Mouse (Mus musculus) MEL (cell line): ENCODE results near the gene Ivd. TPM values are rescaled to one million over a fixed set of nuclear protein-coding genes. Genes with fewer than 3 reads are reported as not detected.

Source experiments
- DNase-seq: peaks from one replicate; pipeline ENCODE4 v3.0.0; 2011; ENCODE audit warnings: low read depth, low spot score
- H3K27ac ChIP-seq: 2 replicates; pipeline ENCODE4 v1.5.1; 2012; ENCODE audit warnings: low read depth, mild to moderate bottlenecking, control low read depth, low read length, moderate library complexity; ENCODE audit not compliant: control insufficient read depth
- H3K27me3 ChIP-seq, 2 experiments: fragments of 150-350 bp in 1 of 2; sonication (generic) in 1 of 2; 2 replicates each; pipeline ENCODE4 v1.6.1; 2012; ENCODE audit warnings: low read length in 2 of 2, mild to moderate bottlenecking in 2 of 2, improper control_type of control experiment in 1 of 2, moderate library complexity in 1 of 2; ENCODE audit not compliant: insufficient read depth in 2 of 2, control insufficient read depth in 1 of 2
- H3K36me3 ChIP-seq, 2 experiments: 2 replicates each; pipeline ENCODE4 v1.6.1; 2012 to 2014; ENCODE audit warnings: low read length in 2 of 2, improper control_type of control experiment in 1 of 2, inconsistent platforms in 1 of 2, mild to moderate bottlenecking in 1 of 2; ENCODE audit not compliant: insufficient read depth in 2 of 2, control insufficient read depth in 1 of 2
- H3K4me1 ChIP-seq, 2 experiments: fragments of 150-350 bp in 1 of 2; sonication (generic) in 1 of 2; 2 replicates each; pipeline ENCODE4 v1.6.1; 2012; ENCODE audit warnings: low read length in 2 of 2, improper control_type of control experiment in 1 of 2, mild to moderate bottlenecking in 1 of 2; ENCODE audit not compliant: insufficient read depth in 2 of 2, control insufficient read depth in 1 of 2
- H3K4me3 ChIP-seq, 2 experiments: fragments of 150-350 bp in 1 of 2; sonication (generic) in 1 of 2; 2 replicates each; pipeline ENCODE4 v1.5.1; 2012; ENCODE audit warnings: low read depth in 2 of 2, low read length in 2 of 2, mild to moderate bottlenecking in 2 of 2, moderate library complexity in 2 of 2, control low read depth in 1 of 2, improper control_type of control experiment in 1 of 2; ENCODE audit not compliant: control insufficient read depth in 1 of 2, insufficient read depth in 1 of 2
- H3K79me2 ChIP-seq: 2 replicates; pipeline ENCODE4 v1.6.1; 2012; ENCODE audit warnings: mild to moderate bottlenecking, low read length, moderate library complexity; ENCODE audit not compliant: control insufficient read depth, poor library complexity, insufficient read depth
- H3K9ac ChIP-seq: 2 replicates; pipeline ENCODE4 v1.6.1; 2012; ENCODE audit warnings: low read depth, mild to moderate bottlenecking, control low read depth, low read length, moderate library complexity; ENCODE audit not compliant: control insufficient read depth, poor library complexity, severe bottlenecking
- H3K9me3 ChIP-seq: fragments of 150-350 bp; sonication (generic); replicated peaks from 2 replicates; pipeline ENCODE4 v1.6.1; 2012; ENCODE audit warnings: mild to moderate bottlenecking, low read length, improper control_type of control experiment, moderate library complexity; ENCODE audit not compliant: insufficient read depth
- CHD1 ChIP-seq: IDR thresholded peaks from 2 replicates; pipeline ENCODE4 v1.6.1; 2012; ENCODE audit warnings: low read depth, mild to moderate bottlenecking, inconsistent platforms, low read length, improper control_type of control experiment
- E2F4 ChIP-seq: IDR thresholded peaks from 2 replicates; pipeline ENCODE4 v1.6.1; 2011; ENCODE audit warnings: low read depth, low read length, improper control_type of control experiment, borderline replicate concordance
- ELF1 ChIP-seq: IDR thresholded peaks from 2 replicates; pipeline ENCODE4 v1.6.1; 2014; ENCODE audit warnings: low read depth, mild to moderate bottlenecking, inconsistent platforms, low read length, improper control_type of control experiment, moderate library complexity
- EP300 ChIP-seq, 2 experiments: IDR thresholded peaks; 2 replicates each; pipeline ENCODE4 v1.6.1; 2011; ENCODE audit warnings: improper control_type of control experiment in 2 of 2, low read length in 2 of 2, low read depth in 1 of 2, mild to moderate bottlenecking in 1 of 2
- ETS1 ChIP-seq: IDR thresholded peaks from 2 replicates; pipeline ENCODE4 v1.6.1; 2012; ENCODE audit warnings: low read depth, mild to moderate bottlenecking, inconsistent platforms, low read length, improper control_type of control experiment, moderate library complexity
- MAFK ChIP-seq: IDR thresholded peaks from 2 replicates; pipeline ENCODE4 v1.6.1; 2011; ENCODE audit warnings: low read depth, mild to moderate bottlenecking, low read length, improper control_type of control experiment, borderline replicate concordance
- MAZ ChIP-seq: IDR thresholded peaks from 2 replicates; pipeline ENCODE4 v1.6.1; 2012; ENCODE audit warnings: low read depth, mild to moderate bottlenecking, inconsistent platforms, low read length, improper control_type of control experiment
- MXI1 ChIP-seq: IDR thresholded peaks from 2 replicates; pipeline ENCODE4 v1.6.1; 2011; ENCODE audit warnings: mild to moderate bottlenecking, low read depth, low read length, improper control_type of control experiment
- MYC ChIP-seq: IDR thresholded peaks from 2 replicates; pipeline ENCODE4 v1.6.1; 2011; ENCODE audit warnings: low read depth, mild to moderate bottlenecking, low read length, improper control_type of control experiment, moderate library complexity
- POLR2A ChIP-seq, 2 experiments: IDR thresholded peaks; 2 replicates each; pipeline ENCODE4 v1.6.1; 2011 to 2012; ENCODE audit warnings: low read length in 2 of 2, mild to moderate bottlenecking in 2 of 2, control low read depth in 1 of 2, improper control_type of control experiment in 1 of 2, low read depth in 1 of 2, moderate library complexity in 1 of 2; ENCODE audit not compliant: control insufficient read depth in 1 of 2, insufficient read depth in 1 of 2, poor library complexity in 1 of 2
- RCOR1 ChIP-seq: IDR thresholded peaks from 2 replicates; pipeline ENCODE4 v1.6.1; 2012; ENCODE audit warnings: low read depth, mild to moderate bottlenecking, inconsistent platforms, low read length, improper control_type of control experiment
- SMC3 ChIP-seq: IDR thresholded peaks from 2 replicates; pipeline ENCODE4 v1.6.1; 2011; ENCODE audit warnings: low read depth, low read length, improper control_type of control experiment
- TAL1 ChIP-seq: IDR thresholded peaks from 2 replicates; pipeline ENCODE4 v1.6.1; 2012; ENCODE audit warnings: mild to moderate bottlenecking, inconsistent platforms, low read length, moderate library complexity, mixed read lengths
- TCF12 ChIP-seq: IDR thresholded peaks from 2 replicates; pipeline ENCODE4 v1.6.1; 2014; ENCODE audit warnings: low read depth, mild to moderate bottlenecking, inconsistent platforms, low read length, improper control_type of control experiment, moderate library complexity
- UBTF ChIP-seq: IDR thresholded peaks from 2 replicates; pipeline ENCODE4 v1.6.1; 2012; ENCODE audit warnings: low read depth, mild to moderate bottlenecking, inconsistent platforms, low read length, improper control_type of control experiment, moderate library complexity, borderline replicate concordance; ENCODE audit not compliant: insufficient read depth
- ZKSCAN1 ChIP-seq: IDR thresholded peaks from 2 replicates; pipeline ENCODE4 v1.6.1; 2012; ENCODE audit warnings: low read depth, mild to moderate bottlenecking, inconsistent platforms, low read length, improper control_type of control experiment, moderate library complexity
- ZMIZ1 ChIP-seq: IDR thresholded peaks from 2 replicates; pipeline ENCODE4 v1.6.1; 2012; ENCODE audit warnings: low read depth, mild to moderate bottlenecking, inconsistent platforms, low read length, improper control_type of control experiment, moderate library complexity
- ZNF384 ChIP-seq: IDR thresholded peaks from 2 replicates; pipeline ENCODE4 v1.6.1; 2012; ENCODE audit warnings: low read depth, mild to moderate bottlenecking, inconsistent platforms, low read length, improper control_type of control experiment
- polyA plus RNA-seq, 2 experiments: library from polyadenylated mRNA; stranded (reverse) in 1 of 2; unstranded in 1 of 2; fragments of >175 nt in 1 of 2; fragments of >200 nt in 1 of 2; gene quantifications; 2 replicates each; pipeline versions ENCODE4 v1.2.1 to v1.2.4; 2012; ENCODE audit warnings: low replicate concordance in 2 of 2, low read depth in 1 of 2; ENCODE audit not compliant: insufficient read length in 2 of 2, insufficient read depth in 1 of 2, missing spikeins in 1 of 2
- total RNA-seq: library from RNA; depleted of rRNA; stranded (reverse); fragments of 300-350 nt; gene quantifications from 2 replicates; pipeline ENCODE4 v1.2.3, GENCODE M21; 2012

Gene Ivd
- total and polyA plus RNA-seq, 3 experiments, result 17.1 to 33.4 TPM; not detected in 1

DNA sequence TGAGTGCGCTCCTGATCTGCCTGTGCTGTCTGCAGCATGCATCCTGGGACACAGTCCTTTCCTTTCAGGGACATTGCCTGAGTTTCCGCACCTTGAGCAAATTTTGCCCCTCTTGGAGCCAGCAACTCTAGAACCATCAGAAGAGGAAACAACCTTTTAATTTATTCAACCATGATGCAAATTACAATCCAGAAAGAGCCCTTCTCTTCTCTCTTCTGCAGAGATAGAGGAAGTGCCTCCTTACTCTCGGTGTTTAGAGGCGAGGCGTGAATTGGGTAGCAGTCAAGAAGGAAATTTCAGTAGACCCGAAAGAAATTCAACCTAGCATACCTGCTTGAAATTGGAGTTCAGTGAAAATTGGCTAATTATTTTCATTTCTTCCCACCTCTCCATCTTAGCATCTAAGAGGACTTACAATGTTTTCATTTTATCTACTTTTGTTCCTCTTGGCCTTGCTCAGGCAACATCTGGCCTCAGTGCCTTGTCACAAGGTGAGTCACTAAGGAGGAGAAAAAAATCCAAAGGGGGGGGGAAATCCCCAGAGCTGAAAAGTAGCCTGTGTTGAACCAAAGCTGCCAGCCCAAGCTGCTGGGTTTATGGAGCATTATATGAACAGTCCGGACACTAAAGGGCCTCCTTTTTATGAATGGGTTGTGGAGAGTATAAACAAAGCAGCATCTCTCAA, 43.8 kb downstream of the Ivd start:
- Histone ChIP-seq H3K9ac (no peak overlapping the region), H3K4me3 (no peak overlapping the region), H3K27ac (no peak overlapping the region), H3K27me3 (no peaks in the 10 kb centered on the region), H3K79me2 (peaks cover 57% of the 10 kb centered on the region), H3K36me3 (peaks cover 0 to 24% of the 10 kb centered on the region in 2 experiments; a peak in 2 of 4 replicates), H3K9me3 (no peaks in the 10 kb centered on the region), H3K4me1 (peaks cover 3 to 35% of the 10 kb centered on the region in 2 experiments)
- no peak for TF ChIP-seq UBTF
- 0 out of 2 replicates have a peak, but pooled peaks have one; percentile 8 for TF ChIP-seq ZNF384
- peak; percentile 75 for DNase-seq

DNA sequence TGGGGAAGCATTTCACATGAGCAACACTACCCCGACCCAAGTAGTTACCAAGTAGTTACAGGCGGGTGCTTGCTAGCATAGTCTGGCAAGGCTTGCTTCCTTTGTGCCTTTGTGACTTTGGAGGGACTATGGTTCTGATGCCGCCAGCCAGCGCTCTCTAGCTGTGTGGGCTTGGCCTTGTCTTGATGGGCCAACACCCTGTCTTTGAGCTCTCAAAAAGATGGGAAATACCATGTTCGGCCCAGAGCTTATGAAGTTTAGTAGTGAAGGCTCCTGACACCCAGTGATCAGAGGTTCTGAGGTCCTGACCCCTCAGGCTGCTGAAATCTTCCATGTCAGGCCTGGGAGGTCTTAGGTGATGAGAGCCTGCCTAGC, 44.4 kb downstream of the Ivd start:
- Histone ChIP-seq H3K4me1 (peaks cover 3 to 35% of the 10 kb centered on the region in 2 experiments), H3K27me3 (no peaks in the 10 kb centered on the region), H3K9me3 (no peaks in the 10 kb centered on the region), H3K4me3 (no peak overlapping the region), H3K36me3 (peaks cover 0 to 24% of the 10 kb centered on the region in 2 experiments; a peak in 2 of 4 replicates), H3K9ac (no peak overlapping the region), H3K79me2 (peaks cover 59% of the 10 kb centered on the region), H3K27ac (no peak overlapping the region)
- TF ChIP-seq MAFK (no peak), E2F4 (no peak), MYC (no peak), TCF12 (no peak), SMC3 (no peak), POLR2A (IDR thresholded peaks at IDR 0.05; ENCODE audit: control insufficient read depth in 1 of 2, insufficient read depth in 1 of 2, low read depth in 1 of 2, low read length in 2 of 2, poor library complexity in 1 of 2) (no peak), MAZ (no peak), ETS1 (no peak), MXI1 (no peak), TAL1 (no peak), RCOR1 (no peak), ZKSCAN1 (no peak), CHD1 (no peak), ELF1 (no peak), EP300 (IDR thresholded peaks at IDR 0.05; ENCODE audit: low read depth in 1 of 2, low read length in 2 of 2) (no peak), ZMIZ1 (no peak)
- DNase-seq, result no peak
